Mouse (Mus musculus) liver, adult (tissue): ENCODE measurements around the gene Igfbp5.

Experiments
- GATA4 ChIP-seq: IDR thresholded peaks from 2 replicates; pipeline ENCODE4 v1.6.1; 2014; ENCODE audit warnings: mild to moderate bottlenecking, low read length; ENCODE audit not compliant: insufficient replicate concordance

Gene Igfbp5

GRCm38 (mm10) chr1:72828843-72829242 is 45.8 kb downstream of the Igfbp5 start:
- no peak for TF ChIP-seq GATA4

- TF ChIP-seq GATA4, result no peak
Measured at GRCm38 (mm10) chr1:72827411-72828315, 47.0 kb downstream of the Igfbp5 start.

- TF ChIP-seq GATA4, result no peak
Measured at GRCm38 (mm10) chr1:72826931-72827330, 47.8 kb downstream of the Igfbp5 start.

- TF ChIP-seq GATA4, result no peak
Measured at GRCm38 (mm10) chr1:72826446-72826845, 48.2 kb downstream of the Igfbp5 start.

GRCm38 (mm10) chr1:72825921-72826320 is 48.8 kb downstream of the Igfbp5 start:
- TF ChIP-seq GATA4, result no peak

- TF ChIP-seq GATA4, result no peak
Measured at GRCm38 (mm10) chr1:72825286-72825685, 49.4 kb downstream of the Igfbp5 start.

GRCm38 (mm10) chr1:72824707-72825101 is 50.0 kb downstream of the Igfbp5 start:
- no peak for TF ChIP-seq GATA4

- no peak for TF ChIP-seq GATA4
Measured at GRCm38 (mm10) chr1:72823751-72824706, 50.7 kb downstream of the Igfbp5 start, which contains the start of gene Igfbp2. Gene Igfbp2 (plus strand): TSS chr1:72824503.

- no peak for TF ChIP-seq GATA4
Measured at GRCm38 (mm10) chr1:72822893-72823292, 51.8 kb downstream of the Igfbp5 start.

- TF ChIP-seq GATA4, result no peak
Measured at GRCm38 (mm10) chr1:72819995-72820394, 54.7 kb downstream of the Igfbp5 start.

- no peak for TF ChIP-seq GATA4
Measured at GRCm38 (mm10) chr1:72815616-72816015, 59.1 kb downstream of the Igfbp5 start.

GRCm38 (mm10) chr1:72815184-72815583 is 59.5 kb downstream of the Igfbp5 start:
- TF ChIP-seq GATA4, result no peak

GRCm38 (mm10) chr1:72813639-72814403 is 60.9 kb downstream of the Igfbp5 start:
- no peak for TF ChIP-seq GATA4

- no peak for TF ChIP-seq GATA4
Measured at GRCm38 (mm10) chr1:72813089-72813638, 61.5 kb downstream of the Igfbp5 start.
